Mouse (Mus musculus) liver, postnatal 0 days (tissue): Measurements from ENCODE around the gene Ubxn7. TPM values are rescaled to one million over a fixed set of nuclear protein-coding genes. Genes with fewer than 3 reads are reported as not detected.

Source experiments
- ATAC-seq: fragments of 200-750 bp; cut with Nextera tagmentation; 2 replicates; pipeline ENCODE4 v1.8.0; 2017; ENCODE audit warnings: mild to moderate bottlenecking, moderate library complexity
- DNase-seq: peaks from one replicate; pipeline ENCODE4 v3.0.0-alpha.2; 2016
- H3K27ac ChIP-seq: fragments of 300-500 bp; sonication (generic); 2 replicates; pipeline ENCODE4 v1.5.1; 2014; ENCODE audit warnings: antibody characterized with exemption, moderate library complexity, mild to moderate bottlenecking, low read depth
- H3K27me3 ChIP-seq: fragments of 300-500 bp; sonication (generic); 2 replicates; pipeline ENCODE4 v1.6.1; 2014; ENCODE audit warnings: low read length, control low read depth, mixed read lengths; ENCODE audit not compliant: insufficient read depth
- H3K36me3 ChIP-seq: fragments of 300-500 bp; sonication (generic); replicated peaks from 2 replicates; pipeline ENCODE4 v1.6.1; 2014; ENCODE audit warnings: mild to moderate bottlenecking, control low read depth, low read length, moderate library complexity, mixed read lengths; ENCODE audit not compliant: insufficient read depth
- H3K4me1 ChIP-seq: fragments of 300-500 bp; sonication (generic); 2 replicates; pipeline ENCODE4 v1.6.1; 2014; ENCODE audit warnings: antibody characterized with exemption, mild to moderate bottlenecking, control low read depth; ENCODE audit not compliant: insufficient read depth
- H3K4me2 ChIP-seq: fragments of 300-500 bp; sonication (generic); 2 replicates; pipeline ENCODE4 v1.6.1; 2014; ENCODE audit warnings: low read depth, mild to moderate bottlenecking, low read length, moderate library complexity, mixed read lengths
- H3K4me3 ChIP-seq: fragments of 300-500 bp; sonication (generic); 2 replicates; pipeline ENCODE4 v1.5.1; 2014; ENCODE audit warnings: low read depth, low read length
- H3K9ac ChIP-seq: fragments of 300-500 bp; sonication (generic); replicated peaks from 2 replicates; pipeline ENCODE4 v1.6.1; 2014; ENCODE audit warnings: mild to moderate bottlenecking, moderate library complexity
- H3K9me3 ChIP-seq: fragments of 300-500 bp; sonication (generic); 2 replicates; pipeline ENCODE4 v1.6.1; 2016; ENCODE audit warnings: mild to moderate bottlenecking, control low read depth, low read length, mixed read lengths
- CTCF ChIP-seq: sonication (generic); IDR thresholded peaks from 2 replicates; pipeline ENCODE4 v1.5.1; 2016; ENCODE audit warnings: antibody characterized with exemption, low read depth
- EP300 ChIP-seq: IDR thresholded peaks from 2 replicates; pipeline ENCODE4 v1.6.1; 2016; ENCODE audit warnings: antibody characterized with exemption, low read depth, mild to moderate bottlenecking
- WGBS: fragments of 180-500 bp; shearing (Covaris S2); extraction: QIAGEN DNeasy Blood & Tissue Kit; methylation state at CpG from one replicate; pipeline ENCODE4 v1.1.7; 2014; ENCODE audit not compliant: insufficient replicate concordance; 5-methylcytosine and 5-hydroxymethylcytosine counted together
- polyA plus RNA-seq: library from polyadenylated mRNA; unstranded; fragments of >200 nt; fragmentation: Nextera tagmentation; extraction: Ambion mirVana; gene quantifications from 2 replicates; pipeline ENCODE4 v1.2.1, GENCODE M21; 2015

Ubxn7 gene
- polyA plus RNA-seq, 1 experiment from 2014 or later = 4.7 TPM

DNA sequence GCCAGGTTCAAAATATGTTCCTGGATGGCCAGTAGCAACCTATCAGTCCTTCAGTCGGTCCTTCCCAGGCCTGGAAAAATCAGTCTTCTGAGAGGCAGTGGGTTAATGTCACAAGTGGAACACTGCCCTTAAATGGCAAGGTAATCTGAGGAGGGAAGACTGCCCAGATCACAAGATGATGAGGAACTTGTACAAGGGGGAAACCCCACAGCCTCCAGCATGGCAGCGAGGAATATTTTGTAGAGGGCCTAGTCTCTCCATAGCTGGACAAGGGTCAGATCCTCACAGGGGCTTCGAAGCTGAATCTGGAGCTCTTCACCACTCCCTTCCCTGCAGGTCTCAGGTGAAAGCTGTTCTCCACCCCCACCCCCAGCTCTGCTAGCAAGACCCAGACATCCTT is 70.8 kb downstream of the Ubxn7 start:
- H3K4me3 ChIP-seq = no peak overlapping the region
- ATAC-seq (no peak), DNase-seq (no peak)
- H3K36me3 ChIP-seq = no peaks in the 10 kb centered on the region
- H3K9ac ChIP-seq = no peak overlapping the region
- 73% methylated on average over 3 of the region's 3 CpGs for WGBS
- H3K27ac ChIP-seq = no peak overlapping the region
- H3K4me1 ChIP-seq = no peaks in the 10 kb centered on the region
- H3K4me2 ChIP-seq = no peak overlapping the region
- H3K9me3 ChIP-seq = no peaks in the 10 kb centered on the region
- no peak for TF ChIP-seq CTCF
- no peak for TF ChIP-seq EP300
- H3K27me3 ChIP-seq = no peaks in the 10 kb centered on the region

DNA sequence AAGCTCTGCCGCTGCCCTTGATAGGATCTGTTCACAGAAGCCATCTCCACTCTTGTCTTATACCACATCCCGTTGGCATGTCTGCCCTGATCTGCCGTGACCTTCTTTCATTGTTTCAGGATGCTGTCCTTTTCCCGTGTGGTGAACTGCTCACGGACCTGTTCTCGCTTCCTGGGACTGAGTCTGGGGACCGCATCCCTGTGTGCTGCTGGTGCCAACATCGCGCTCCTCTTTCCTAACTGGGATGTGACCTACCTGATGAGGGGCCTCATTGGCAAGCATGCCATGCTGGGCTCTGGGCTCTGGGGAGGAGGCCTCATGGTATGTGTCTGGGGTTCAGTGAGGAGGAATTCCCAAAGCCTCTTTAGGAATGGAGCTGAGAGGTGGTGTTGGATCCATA is 73.7 kb downstream of the Ubxn7 start:
- ATAC-seq = no peak
- no peak overlapping the region for H3K27ac ChIP-seq
- no peak for DNase-seq
- no peak overlapping the region for H3K4me3 ChIP-seq
- no peak overlapping the region for H3K9ac ChIP-seq
- no peak overlapping the region for H3K4me2 ChIP-seq
- no peaks in the 10 kb centered on the region for H3K9me3 ChIP-seq
- H3K4me1 ChIP-seq = no peaks in the 10 kb centered on the region
- TF ChIP-seq EP300 (no peak), CTCF (no peak)
- no peaks in the 10 kb centered on the region for H3K36me3 ChIP-seq
- WGBS = 85% methylated on average over 9 of the region's 9 CpGs
- H3K27me3 ChIP-seq = no peaks in the 10 kb centered on the region

DNA sequence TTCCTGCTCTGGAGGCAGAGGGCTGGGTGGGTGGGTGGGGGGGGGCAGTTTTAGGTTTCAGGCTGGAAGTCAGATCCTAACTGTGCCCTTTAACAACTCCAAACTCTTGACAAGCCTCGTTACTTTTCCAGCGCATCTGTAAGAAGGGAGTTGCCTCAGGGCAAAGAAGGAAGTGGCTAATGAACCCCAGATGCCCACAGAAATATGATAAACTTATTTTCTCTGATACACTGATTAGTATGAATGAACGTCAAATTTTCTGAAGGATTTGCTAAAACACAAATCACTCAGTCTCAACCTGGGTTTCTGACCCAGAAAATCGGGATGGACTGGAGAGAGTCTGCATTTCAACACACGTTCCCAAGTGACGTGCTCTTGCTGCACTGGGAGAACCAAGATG is 74.6 kb downstream of the Ubxn7 start:
- ATAC-seq = no peak
- TF ChIP-seq CTCF (no peak), EP300 (no peak)
- WGBS = 62% methylated on average over 6 of the region's 6 CpGs

DNA sequence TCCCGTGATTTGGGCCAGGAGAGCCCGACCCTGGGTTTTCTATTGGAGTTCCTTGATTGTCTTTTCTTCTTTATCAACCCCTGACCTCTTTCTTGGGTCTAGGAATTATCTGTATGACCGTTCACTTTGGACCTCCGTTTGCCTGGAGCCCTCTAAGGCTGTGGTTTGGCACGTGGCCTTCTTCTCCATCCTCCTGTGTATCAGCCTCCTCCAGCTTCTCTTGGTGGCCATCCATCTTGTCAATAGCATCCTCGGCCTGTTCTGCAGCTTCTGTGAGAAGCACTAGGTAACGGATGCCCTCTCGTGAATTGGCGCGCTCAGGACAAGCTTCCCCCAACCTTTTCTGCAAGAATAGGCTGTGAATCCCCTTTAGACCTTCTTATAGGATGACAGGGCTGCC is 75.7 kb downstream of the Ubxn7 start:
- H3K4me2 ChIP-seq = no peak overlapping the region
- no peaks in the 10 kb centered on the region for H3K4me1 ChIP-seq
- no peak for DNase-seq
- H3K27ac ChIP-seq = no peak overlapping the region
- no peak for ATAC-seq
- H3K9ac ChIP-seq = no peak overlapping the region
- 67% methylated on average over 10 of the region's 10 CpGs for WGBS
- TF ChIP-seq CTCF (no peak), EP300 (no peak)
- H3K36me3 ChIP-seq = no peaks in the 10 kb centered on the region
- no peak overlapping the region for H3K4me3 ChIP-seq
- H3K9me3 ChIP-seq = no peaks in the 10 kb centered on the region
- no peaks in the 10 kb centered on the region for H3K27me3 ChIP-seq

More for the DNA sequence above, 74.6 kb downstream of the Ubxn7 start:
- Histone ChIP-seq H3K27ac (no peak overlapping the region), H3K36me3 (no peaks in the 10 kb centered on the region), H3K4me3 (no peak overlapping the region), H3K9ac (no peak overlapping the region), H3K27me3 (no peaks in the 10 kb centered on the region), H3K4me1 (no peaks in the 10 kb centered on the region), H3K4me2 (no peak overlapping the region), H3K9me3 (no peaks in the 10 kb centered on the region)
- no peak for DNase-seq

DNA sequence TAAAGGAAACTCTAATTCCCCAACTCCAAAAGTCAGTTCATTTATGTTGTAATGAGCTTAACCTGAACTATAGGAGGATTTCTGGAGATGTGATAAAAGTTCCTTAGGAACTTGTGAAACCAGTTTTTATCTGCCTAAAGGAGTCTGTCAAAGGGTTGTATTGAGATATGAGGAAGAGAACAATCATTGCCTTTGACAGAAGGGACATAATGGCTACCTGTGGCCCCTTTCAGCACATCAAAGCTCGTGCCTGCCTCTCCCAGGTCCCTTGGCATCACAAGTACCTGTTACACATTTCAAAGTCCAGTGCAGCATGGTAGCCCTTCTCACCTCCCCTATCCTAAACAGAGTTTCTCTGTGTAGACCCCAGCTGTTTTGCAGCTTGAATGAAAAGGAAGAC is 85.4 kb downstream of the Ubxn7 start:
- Histone ChIP-seq H3K27ac (no peak overlapping the region), H3K9me3 (no peaks in the 10 kb centered on the region), H3K9ac (no peak overlapping the region), H3K4me3 (no peak overlapping the region), H3K4me2 (no peak overlapping the region), H3K27me3 (no peaks in the 10 kb centered on the region), H3K36me3 (no peaks in the 10 kb centered on the region), H3K4me1 (peaks cover 12% of the 10 kb centered on the region)
- DNase-seq (no peak), ATAC-seq (no peak)
- WGBS = 57% methylated on average over 1 of the region's 1 CpGs
- TF ChIP-seq CTCF = no peak
- no peak for TF ChIP-seq EP300

DNA sequence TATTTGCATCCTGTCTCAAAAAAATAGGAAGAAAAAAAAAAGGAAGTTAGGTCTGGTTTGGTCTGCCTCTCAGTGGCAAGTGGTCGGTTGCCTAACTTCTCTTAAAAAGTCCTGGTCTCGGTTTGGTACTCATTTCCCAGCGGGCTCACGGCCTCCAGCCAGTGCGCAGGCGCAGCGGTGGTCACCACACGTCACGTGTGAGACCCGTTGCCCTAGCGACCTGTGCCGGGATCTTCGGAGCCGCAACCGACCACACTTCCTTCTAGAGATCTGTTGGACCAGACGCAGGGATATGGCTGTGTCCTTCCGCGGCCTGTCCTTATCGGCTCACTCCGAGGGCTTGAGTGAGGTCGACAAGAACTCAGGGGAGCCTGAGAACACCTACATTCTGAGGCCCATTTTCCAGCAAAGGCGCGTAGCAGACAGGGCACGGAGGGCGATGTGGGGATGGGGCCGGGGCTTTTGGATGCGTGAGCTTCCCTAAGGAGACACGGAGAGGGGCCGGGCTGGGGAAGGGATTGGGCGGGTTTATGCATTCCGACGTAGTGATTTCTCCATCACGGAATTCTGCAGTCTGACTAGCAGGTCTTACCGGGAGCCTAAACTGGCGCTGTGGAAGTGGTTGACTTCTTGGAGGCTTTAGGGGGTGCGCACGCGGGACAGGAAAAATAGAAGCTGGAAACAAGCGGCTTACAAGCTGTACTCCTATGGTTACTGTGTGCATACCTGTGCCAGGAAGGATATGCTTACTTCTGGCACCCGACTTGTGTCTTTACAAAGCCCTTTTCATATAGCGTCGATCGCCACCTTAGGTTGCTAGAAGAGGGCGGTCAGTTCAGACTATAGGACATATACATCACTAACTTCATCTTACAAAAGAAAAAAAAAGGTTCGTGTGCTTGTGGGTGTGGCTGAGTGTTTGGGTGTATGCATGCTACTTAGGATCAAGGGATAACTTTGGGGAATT is 87.7 kb downstream of the Ubxn7 start, which contains the start of gene Tctex1d2:
Gene Tctex1d2 (plus strand): TSS at position 186 of the 967 bp plus-strand sequence.
- Histone ChIP-seq H3K4me1 (peaks cover 12% of the 10 kb centered on the region), H3K36me3 (no peaks in the 10 kb centered on the region), H3K27ac (peak within 1 kb of the TSS; percentile 73), H3K9me3 (no peaks in the 10 kb centered on the region), H3K4me3 (peak within 1 kb of the TSS; percentile 65), H3K27me3 (no peaks in the 10 kb centered on the region), H3K9ac (peak within 1 kb of the TSS; percentile 58), H3K4me2 (peak within 1 kb of the TSS; percentile 93)
- ATAC-seq = peak; percentile 95
- DNase-seq = peak; percentile 93
- WGBS = 4% methylated on average over 45 of the region's 45 CpGs
- TF ChIP-seq EP300 (no peak), CTCF (no peak)
